Mouse (Mus musculus) embryonic facial prominence, embryonic 14.5 days (tissue): ENCODE measurements around the gene Ldhal6b. TPM values are rescaled to one million over a fixed set of nuclear protein-coding genes. Genes with fewer than 3 reads are reported as not detected.

Experiments used
- microRNA-seq: library from miRNA; unstranded; fragments of <30 nt; microRNA quantifications from one replicate; pipeline ENCODE4, GENCODE M21; 2016; ENCODE audit warnings: borderline number of aligned reads
- polyA plus RNA-seq: library from polyadenylated mRNA; unstranded; fragments of >200 nt; fragmentation: Nextera tagmentation; extraction: Ambion mirVana; gene quantifications from 2 replicates; pipeline ENCODE4 v1.2.1, GENCODE M21; 2014

Gene Ldhal6b
- polyA plus RNA-seq, 1 experiment from 2014 or later, result 0.15 TPM

Small RNA genes lying within 50 kb of the gene (microRNA-seq; reads per million reads assigned to microRNA genes)
- not detected for gene Gm22475

Other genes with a start within 250 kb of the Ldhal6b start
- 116 and 122 TPM in 2 replicates for gene Tmem242, start 21.5 kb upstream of the Ldhal6b start, polyA plus RNA-seq
- 4.3 and 4.6 TPM in 2 replicates for gene Zdhhc14, start 73.8 kb upstream of the Ldhal6b start, polyA plus RNA-seq